Mouse (Mus musculus): Measurements from ENCODE around the gene Dab1.

DNA sequence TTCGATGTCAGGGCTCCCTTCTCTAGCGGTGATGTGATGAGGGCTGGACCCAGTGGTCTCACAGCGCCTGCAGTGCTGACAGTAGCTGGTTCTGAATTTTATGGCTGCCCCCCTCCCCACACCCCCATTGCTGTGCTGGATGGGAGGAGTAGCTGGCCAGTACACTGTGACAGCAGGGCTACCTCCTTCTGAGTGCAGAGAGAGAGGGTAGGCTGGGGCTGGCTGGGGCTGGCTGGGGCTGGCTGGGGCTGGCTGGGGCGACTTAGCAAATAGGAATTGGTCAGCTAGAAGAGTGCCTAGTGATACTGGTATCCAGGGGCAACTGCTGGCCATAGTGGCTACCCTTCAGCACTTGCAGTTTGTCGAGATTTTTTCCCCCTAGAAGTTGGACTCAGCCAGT lies 2.4 kb downstream of the Dab1 start:
- TF ChIP-seq CTCF (IDR thresholded peaks at IDR 0.05; ENCODE audit: low read depth) (no peak), EP300 (IDR thresholded peaks at IDR 0.05; ENCODE audit: low read depth) (no peak)
